Mouse (Mus musculus) gastrocnemius, postnatal 4 days (tissue): Measurements from ENCODE around the gene Inafm2. TPM values are rescaled to one million over a fixed set of nuclear protein-coding genes. Genes with fewer than 3 reads are reported as not detected.

Source experiments
- DNase-seq, 2 experiments: peaks; one replicate each; pipeline ENCODE4 v3.0.0; 2021 to 2022; ENCODE audit warnings: low spot score in 2 of 2, mixed read lengths in 2 of 2
- total RNA-seq, 2 experiments: library from RNA; stranded (reverse); gene quantifications; 2 replicates each; pipeline ENCODE4 v1.2.3; 2021

Inafm2 gene
- total RNA-seq, 2 experiments from 2014 or later: 9.5 to 11.5 TPM

- no peak for DNase-seq
Measured at GRCm38 (mm10) chr2:118723693-118724486, 21.7 kb upstream of the Inafm2 start.

- no peak for DNase-seq
Measured at GRCm38 (mm10) chr2:118725511-118725910, 20.0 kb upstream of the Inafm2 start.

- no peak for DNase-seq
Measured at GRCm38 (mm10) chr2:118726873-118727272, 18.7 kb upstream of the Inafm2 start.

- DNase-seq: no peak
Measured at GRCm38 (mm10) chr2:118727911-118728310, 17.6 kb upstream of the Inafm2 start.

- DNase-seq: no peak
Measured at GRCm38 (mm10) chr2:118728337-118728736, 17.2 kb upstream of the Inafm2 start, which contains the start of gene Plcb2. Gene Plcb2, minus strand, starts transcription at chr2:118728438.

GRCm38 (mm10) chr2:118729194-118729593, 16.4 kb upstream of the Inafm2 start:
- DNase-seq: no peak

- DNase-seq: no peak
Measured at GRCm38 (mm10) chr2:118729816-118730621, 15.5 kb upstream of the Inafm2 start.

GRCm38 (mm10) chr2:118730622-118730915, 15.0 kb upstream of the Inafm2 start:
- DNase-seq: peak; percentile 60 to 73

GRCm38 (mm10) chr2:118731981-118732380, 13.6 kb upstream of the Inafm2 start:
- no peak for DNase-seq

- no peak for DNase-seq
Measured at GRCm38 (mm10) chr2:118733341-118733740, 12.2 kb upstream of the Inafm2 start.

GRCm38 (mm10) chr2:118740341-118740740, 5.2 kb upstream of the Inafm2 start:
- no peak for DNase-seq

GRCm38 (mm10) chr2:118741183-118741582, 4.4 kb upstream of the Inafm2 start:
- DNase-seq: no peak

- DNase-seq: no peak
Measured at GRCm38 (mm10) chr2:118743261-118743943, 2.2 kb upstream of the Inafm2 start.

GRCm38 (mm10) chr2:118744621-118745020, 937 bp upstream of the Inafm2 start:
- DNase-seq: no peak

- peak in 1 of 2 experiments; percentile 45 for DNase-seq
Measured at GRCm38 (mm10) chr2:118745915-118746901, 650 bp downstream of the Inafm2 start.

GRCm38 (mm10) chr2:118747301-118747960, 1.9 kb downstream of the Inafm2 start:
- DNase-seq: no peak

- no peak for DNase-seq
Measured at GRCm38 (mm10) chr2:118749341-118749884, 3.9 kb downstream of the Inafm2 start.

GRCm38 (mm10) chr2:118750476-118750875, 4.9 kb downstream of the Inafm2 start:
- no peak for DNase-seq

- DNase-seq: no peak
Measured at GRCm38 (mm10) chr2:118751896-118752791, 6.6 kb downstream of the Inafm2 start.
